In the genomic region with DNA sequence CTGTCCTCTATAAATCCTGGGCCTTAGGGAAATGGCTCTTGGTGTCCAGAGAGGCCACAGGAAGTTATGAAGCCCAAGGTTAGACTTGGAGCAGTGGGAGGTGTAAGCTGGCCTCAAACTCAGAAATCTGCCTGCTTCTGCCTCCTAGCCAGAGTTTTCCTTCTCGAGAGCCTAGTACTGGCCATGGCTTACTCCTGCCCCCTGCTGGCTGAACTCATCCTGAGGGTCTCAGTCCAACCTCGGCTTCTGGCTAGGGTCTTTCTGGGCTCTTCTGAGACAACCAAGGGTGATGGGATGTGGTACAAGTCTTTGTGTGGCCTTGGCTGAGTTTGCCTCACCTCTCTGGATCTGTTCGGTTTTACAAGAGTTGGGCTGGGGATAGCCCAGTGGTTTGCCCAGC, we compare ENCODE assay signal across 30 mouse cellular contexts. TPM values are rescaled to one million over a fixed set of nuclear protein-coding genes. Genes with fewer than 3 reads are reported as not detected.
A peak's percentile ranks its signal among the peaks of the same experiment; 100 is the strongest.
DNase-seq lines count a peak whose midpoint lies in the region; ATAC-seq and TF ChIP-seq lines count a peak whose summit lies in the region.
"Had no signal": no experiment of that assay in that cellular context is flagged by ENCODE, and none has a peak within 500 bp of the region (broad histone marks: within the 10 kb centered on the region; RNA-seq: fewer than 3 reads in every experiment).

No protein-coding gene starts in this region.

- intact Hi-C loops in heart, postnatal 14 days (cut with DNase I), result loop anchor here (10.0 kb wide), 1 partner anchor 313 kb away; no protein-coding TSS in a partner anchor

- WGBS in liver, postnatal 0 days (ENCODE audit: insufficient replicate concordance), result 89% methylated on average over 3 of the region's 3 CpGs
- whole genome bisulfite sequencing in liver, embryonic 11.5 days, result 83% methylated on average over 3 of the region's 3 CpGs
- WGBS in cerebellum, adult 2 months, result 93% methylated on average over 3 of the region's 3 CpGs

- H3K27ac ChIP-seq in liver, postnatal 0 days (ENCODE audit: low read depth), result no peak overlapping the region
- no peak overlapping the region for H3K27ac ChIP-seq in liver, embryonic 11.5 days (ENCODE audit: low read depth, low read length)
- no peak overlapping the region for H3K27ac ChIP-seq in cerebellum, adult 2 months (ENCODE audit: insufficient read depth, low read length)
- H3K27ac ChIP-seq: embryonic facial prominence, embryonic 15.5 days; gastrocnemius, adult 2 months; hindbrain, embryonic 13.5 days; intestine, embryonic 15.5 days; lung, embryonic 15.5 days; macrophage; midbrain, embryonic 12.5 days; neural tube, embryonic 13.5 days had no signal

- H3K4me3 ChIP-seq in liver, postnatal 0 days (ENCODE audit: low read depth, low read length), result no peak overlapping the region
- H3K4me3 ChIP-seq in liver, embryonic 11.5 days (ENCODE audit: low read depth, low read length), result no peak overlapping the region
- no peak overlapping the region for H3K4me3 ChIP-seq in cerebellum, adult 2 months (replicated peaks; ENCODE audit: insufficient read depth, low read depth, low read length)
- H3K4me3 ChIP-seq: embryonic facial prominence, embryonic 15.5 days; gastrocnemius, adult 2 months; heart, embryonic 12.5 days; hindbrain, embryonic 13.5 days; intestine, embryonic 15.5 days; lung, embryonic 15.5 days; midbrain, embryonic 12.5 days; neural tube, embryonic 13.5 days had no signal

- no peaks in the 10 kb centered on the region for H3K27me3 ChIP-seq in liver, postnatal 0 days (ENCODE audit: insufficient read depth, low read length)
- 0 out of 2 replicates have a peak, but pooled peaks cover 2% of the 10 kb centered on the region for H3K27me3 ChIP-seq in liver, embryonic 11.5 days (replicated peaks; ENCODE audit: control insufficient read depth, insufficient read depth, low read length)
- H3K27me3 ChIP-seq in cerebellum, adult 2 months (ENCODE audit: control insufficient read depth, insufficient read depth, low read length), result no peaks in the 10 kb centered on the region
- H3K27me3 ChIP-seq: intestine, embryonic 15.5 days; lung, embryonic 15.5 days; midbrain, embryonic 12.5 days; neural tube, embryonic 13.5 days had no signal

- no peak for ATAC-seq in CD4-positive, CD25-positive, alpha-beta regulatory T cell, adult 4 months
- no peak for ATAC-seq in liver, postnatal 0 days
- no peak for ATAC-seq in liver, embryonic 11.5 days (replicated peaks; ENCODE audit: low FRiP score)
- ATAC-seq: intestine, embryonic 15.5 days; Patski had no signal

- TF ChIP-seq CTCF in liver, postnatal 0 days (IDR thresholded peaks at IDR 0.05; ENCODE audit: low read depth), result peak; percentile 30
- TF ChIP-seq CTCF in cerebellum, adult 2 months (IDR thresholded peaks at IDR 0.05; ENCODE audit: borderline replicate concordance, insufficient read depth, low read depth, low read length), result no peak

- no peak for TF ChIP-seq EP300 in liver, postnatal 0 days (IDR thresholded peaks at IDR 0.05; ENCODE audit: low read depth)

- H3K9ac ChIP-seq in liver, postnatal 0 days (replicated peaks), result no peak overlapping the region
- no peak overlapping the region for H3K9ac ChIP-seq in liver, embryonic 11.5 days (ENCODE audit: low read depth, low read length)
- H3K9ac ChIP-seq: embryonic facial prominence, embryonic 15.5 days; heart, embryonic 12.5 days; hindbrain, embryonic 13.5 days; intestine, embryonic 15.5 days; lung, embryonic 15.5 days; midbrain, embryonic 12.5 days; neural tube, embryonic 13.5 days had no signal

- no peaks in the 10 kb centered on the region for H3K9me3 ChIP-seq in liver, postnatal 0 days (ENCODE audit: low read length)
- H3K9me3 ChIP-seq in liver, embryonic 11.5 days (ENCODE audit: control insufficient read depth, low read length), result no peaks in the 10 kb centered on the region
- H3K9me3 ChIP-seq: embryonic facial prominence, embryonic 15.5 days; intestine, embryonic 15.5 days; lung, embryonic 15.5 days had no signal

- H3K36me3 ChIP-seq in liver, postnatal 0 days (replicated peaks; ENCODE audit: insufficient read depth, low read length), result no peaks in the 10 kb centered on the region
- no peaks in the 10 kb centered on the region for H3K36me3 ChIP-seq in liver, embryonic 11.5 days (ENCODE audit: control insufficient read depth, insufficient read depth, low read length)
- H3K36me3 ChIP-seq: embryonic facial prominence, embryonic 15.5 days; heart, embryonic 12.5 days; hindbrain, embryonic 13.5 days; intestine, embryonic 15.5 days; lung, embryonic 15.5 days; midbrain, embryonic 12.5 days; neural tube, embryonic 13.5 days had no signal

- H3K4me2 ChIP-seq in liver, postnatal 0 days (ENCODE audit: low read depth, low read length), result no peak overlapping the region
- no peak overlapping the region for H3K4me2 ChIP-seq in liver, embryonic 11.5 days
- H3K4me2 ChIP-seq: embryonic facial prominence, embryonic 15.5 days; heart, embryonic 12.5 days; hindbrain, embryonic 13.5 days; intestine, embryonic 15.5 days; lung, embryonic 15.5 days; midbrain, embryonic 12.5 days; neural tube, embryonic 13.5 days had no signal

- TF ChIP-seq POLR2A in cerebellum, adult 2 months (IDR thresholded peaks at IDR 0.05; ENCODE audit: borderline replicate concordance, insufficient read depth, low read length), result no peak

- no peaks in the 10 kb centered on the region for H3K4me1 ChIP-seq in liver, postnatal 0 days (ENCODE audit: insufficient read depth)
- no peaks in the 10 kb centered on the region for H3K4me1 ChIP-seq in liver, embryonic 11.5 days (replicated peaks; ENCODE audit: control insufficient read depth, insufficient read depth, low read length)
- peaks cover 3% of the 10 kb centered on the region; the same call in 1 of the 2 replicates for H3K4me1 ChIP-seq in cerebellum, adult 2 months (ENCODE audit: control insufficient read depth, insufficient read depth, low read length)
- H3K4me1 ChIP-seq: embryonic facial prominence, embryonic 15.5 days; heart, embryonic 12.5 days; intestine, embryonic 15.5 days; lung, embryonic 15.5 days had no signal

- DNase-seq in CD4-positive, CD25-positive, alpha-beta regulatory T cell, adult 2 months (ENCODE audit: low read depth, low spot score), result peak; percentile 13
- no peak for DNase-seq in liver, postnatal 0 days
- no peak for DNase-seq in liver, embryonic 11.5 days (ENCODE audit: low spot score)
- DNase-seq in A20 (ENCODE audit: low read depth, low spot score) (peak; percentile 18), ZHBTc4 (ENCODE audit: low read depth, low spot score) (peak; percentile 56)
- no peak for DNase-seq in heart, postnatal 14 days
- DNase-seq in cerebellum, adult 2 months, result no peak
- DNase-seq: adrenal gland, postnatal 14 days; cerebellum, adult 11-12 months; cerebellum, postnatal 36 days; gastrocnemius, adult 2 months; kidney, postnatal 10 days; right cerebral cortex, adult 18-20 months had no signal

RNA-seq across cellular contexts. Expression of a gene that starts 1.8 kb away (rescaled TPM):
- polyA plus RNA-seq in CD4-positive, CD25-positive, alpha-beta regulatory T cell, adult 4 months (2017; shearing (Covaris generic)), result not detected
- not detected in 2 replicates for polyA plus RNA-seq in liver, postnatal 0 days (2015; fragmentation: Nextera tagmentation; extraction: Ambion mirVana)
- polyA plus RNA-seq in liver, embryonic 11.5 days (2014; fragmentation: Nextera tagmentation; extraction: Ambion mirVana), result not detected in 2 replicates
- not detected for total RNA-seq in heart, postnatal 14 days (2021)
- polyA plus RNA-seq in cerebellum, adult 2 months (2012; rRNA removed), result not detected in 2 replicates
- total RNA-seq: adrenal gland, postnatal 14 days; CH12.LX; gastrocnemius, adult 2 months; heart, postnatal 25 days; layer of hippocampus, adult 18-20 months; left cerebral cortex, postnatal 25 days had no signal
- polyA plus RNA-seq: embryonic facial prominence, embryonic 15.5 days; gonadal fat pad, adult 2 months; heart, embryonic 12.5 days; hindbrain, embryonic 13.5 days; intestine, embryonic 15.5 days; limb, embryonic 14.5 days; lung, embryonic 15.5 days; macrophage; midbrain, embryonic 12.5 days; neural tube, embryonic 13.5 days; Patski; small intestine, adult 2 months had no signal

RNA-seq across cellular contexts. Expression of a gene that starts 35.1 kb away (rescaled TPM):
- polyA plus RNA-seq in CD4-positive, CD25-positive, alpha-beta regulatory T cell, adult 4 months (2017; shearing (Covaris generic)), result 10 to 100 TPM; 19.1 to 24.3 TPM
- polyA plus RNA-seq in liver, postnatal 0 days (2015; fragmentation: Nextera tagmentation; extraction: Ambion mirVana), result 4.0 TPM in 2 replicates
- polyA plus RNA-seq in liver, embryonic 11.5 days (2014; fragmentation: Nextera tagmentation; extraction: Ambion mirVana), result 20.7 and 22.4 TPM in 2 replicates
- 1 to 10 TPM; 7.4 to 7.7 TPM for total RNA-seq in heart, postnatal 14 days (2021)
- 11.9 and 12.8 TPM in 2 replicates for polyA plus RNA-seq in cerebellum, adult 2 months (2012; rRNA removed)

RNA-seq across cellular contexts. Expression of a gene that starts 45.1 kb away (rescaled TPM):
- 10 to 100 TPM; 31.1 to 40.8 TPM for polyA plus RNA-seq in CD4-positive, CD25-positive, alpha-beta regulatory T cell, adult 4 months (2017; shearing (Covaris generic))
- 20.6 and 21.8 TPM in 2 replicates for polyA plus RNA-seq in liver, postnatal 0 days (2015; fragmentation: Nextera tagmentation; extraction: Ambion mirVana)
- 92.6 and 96.7 TPM in 2 replicates for polyA plus RNA-seq in liver, embryonic 11.5 days (2014; fragmentation: Nextera tagmentation; extraction: Ambion mirVana)
- 10 to 100 TPM; 18.7 to 19.1 TPM for total RNA-seq in heart, postnatal 14 days (2021)
- polyA plus RNA-seq in cerebellum, adult 2 months (2012; rRNA removed), result 37.9 and 40.3 TPM in 2 replicates

RNA-seq across cellular contexts. Expression of a gene that starts 49.5 kb away (rescaled TPM):
- not detected for polyA plus RNA-seq in CD4-positive, CD25-positive, alpha-beta regulatory T cell, adult 4 months (2017; shearing (Covaris generic))
- polyA plus RNA-seq in liver, postnatal 0 days (2015; fragmentation: Nextera tagmentation; extraction: Ambion mirVana), result 771 and 869 TPM in 2 replicates
- 0.21 and 0.38 TPM in 2 replicates for polyA plus RNA-seq in liver, embryonic 11.5 days (2014; fragmentation: Nextera tagmentation; extraction: Ambion mirVana)
- not detected for total RNA-seq in heart, postnatal 14 days (2021)
- polyA plus RNA-seq in cerebellum, adult 2 months (2012; rRNA removed), result not detected in 2 replicates
- total RNA-seq: gastrocnemius, adult 2 months; heart, postnatal 25 days; layer of hippocampus, adult 18-20 months; left cerebral cortex, postnatal 25 days had no signal
- polyA plus RNA-seq: embryonic facial prominence, embryonic 15.5 days; heart, embryonic 12.5 days; hindbrain, embryonic 13.5 days; limb, embryonic 14.5 days; lung, embryonic 15.5 days; macrophage; midbrain, embryonic 12.5 days; neural tube, embryonic 13.5 days; Patski had no signal

Comparison
In these comparisons a context has a peak if more than half of its experiments do, and no peak if none do; other contexts are left out.
1. DNase-seq: peak in CD4-positive, CD25-positive, alpha-beta regulatory T cell, adult 2 months (single experiment), A20 (single experiment) and ZHBTc4 (single experiment); none in liver, postnatal 0 days (single experiment), liver, embryonic 11.5 days (single experiment), heart, postnatal 14 days (0 of 2) and cerebellum, adult 2 months (0 of 2).